Mouse (Mus musculus): Measurements from ENCODE around the gene Cenpp. TPM values are rescaled to one million over a fixed set of nuclear protein-coding genes. Genes with fewer than 3 reads are reported as not detected.

The Cenpp gene
- polyA plus RNA-seq, 1 experiment from 2014 or later, result 26.1 TPM

DNA sequence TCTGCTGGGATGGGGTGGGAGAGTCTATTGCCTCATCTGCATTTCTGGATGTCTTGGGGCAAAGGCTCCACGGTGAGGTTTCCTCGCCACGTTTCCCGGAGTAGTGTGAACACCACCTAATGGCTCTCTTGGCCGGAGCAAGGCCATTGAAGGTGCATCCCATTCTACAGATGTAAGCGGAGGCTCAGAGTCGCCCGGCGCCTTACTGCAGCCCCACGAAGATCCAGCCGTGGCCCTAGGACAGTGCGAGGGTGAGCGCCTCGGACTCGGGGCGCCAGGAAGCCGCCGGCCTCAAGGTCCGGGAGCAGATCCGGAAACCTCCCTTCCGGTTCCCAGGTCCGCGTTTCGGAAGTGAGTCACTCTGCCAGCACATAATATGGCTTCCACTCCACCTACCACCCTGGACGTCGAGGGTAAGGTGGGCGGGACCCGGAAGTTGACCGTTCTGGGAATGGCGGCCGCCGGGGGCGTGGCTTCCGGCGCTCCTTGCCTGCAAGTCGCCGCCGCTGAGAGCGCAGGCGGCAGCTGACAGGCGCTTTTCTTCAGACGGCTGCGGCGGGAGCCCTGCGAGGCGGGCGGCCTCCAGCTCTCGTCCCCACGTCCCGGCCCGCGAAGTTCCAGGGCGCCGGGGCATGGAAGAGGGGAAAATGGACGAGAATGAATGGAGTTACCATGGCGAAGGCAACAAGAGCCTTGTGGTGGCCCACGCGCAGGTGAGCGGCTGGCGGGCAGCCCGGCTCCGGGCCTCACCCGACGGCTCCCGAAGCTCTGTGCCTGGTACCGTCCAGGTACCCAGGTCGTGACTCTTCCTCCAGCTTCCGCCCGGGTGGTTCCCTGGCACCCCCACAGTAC lies 231.6 kb downstream of the Cenpp start, which contains the start of gene Ippk:
Ippk (plus strand) TSS at position 496 of the 852 bp plus-strand sequence.
- WGBS, result under 1% methylated on average over 69 of the region's 69 CpGs
- H3K27me3 ChIP-seq, result peaks cover 9% of the 10 kb centered on the region

More for the DNA sequence above, 231.6 kb downstream of the Cenpp start, which contains the start of gene Ippk:
- peak within 1 kb of the TSS; percentile 88 for H3K27ac ChIP-seq
- peak within 1 kb of the TSS; percentile 96 for H3K4me3 ChIP-seq
- peak; percentile 98 for ATAC-seq (replicated peaks; ENCODE audit: insufficient number of reproducible peaks, insufficient read depth, low FRiP score, low read depth)
- H3K4me1 ChIP-seq (replicated peaks), result peaks cover 23% of the 10 kb centered on the region
- H3K9me3 ChIP-seq (replicated peaks), result no peaks in the 10 kb centered on the region
- H3K36me3 ChIP-seq, result no peaks in the 10 kb centered on the region
- peak within 1 kb of the TSS; percentile 94 for H3K4me2 ChIP-seq
- H3K9ac ChIP-seq, result peak within 1 kb of the TSS; percentile 85

Other genes starting within 250 kb of the Cenpp start
- gene Ippk, start 231.5 kb downstream of the Cenpp start, polyA plus RNA-seq (2015; fragmentation: Nextera tagmentation; extraction: Ambion mirVana), result 10.0 and 11.1 TPM in 2 replicates
- 0.71 and 0.87 TPM in 2 replicates for gene Tes3-ps, start 159.5 kb downstream of the Cenpp start, polyA plus RNA-seq (2015; fragmentation: Nextera tagmentation; extraction: Ambion mirVana)
- gene Ecm2, start 148.0 kb downstream of the Cenpp start, polyA plus RNA-seq (2015; fragmentation: Nextera tagmentation; extraction: Ambion mirVana), result 4.6 and 5.7 TPM in 2 replicates
- gene Aspn, start 108.3 kb downstream of the Cenpp start, polyA plus RNA-seq (2015; fragmentation: Nextera tagmentation; extraction: Ambion mirVana), result 31.8 and 32.2 TPM in 2 replicates
- 0.73 and 1.2 TPM in 2 replicates for gene Omd, start 70.3 kb downstream of the Cenpp start, polyA plus RNA-seq (2015; fragmentation: Nextera tagmentation; extraction: Ambion mirVana)
- 51.3 and 59.7 TPM in 2 replicates for gene Ogn, start 44.7 kb downstream of the Cenpp start, polyA plus RNA-seq (2015; fragmentation: Nextera tagmentation; extraction: Ambion mirVana)
- gene Nol8, start 293 bp upstream of the Cenpp start, polyA plus RNA-seq (2015; fragmentation: Nextera tagmentation; extraction: Ambion mirVana), result 9.9 and 15.2 TPM in 2 replicates
- gene Iars, start 29.3 kb upstream of the Cenpp start, polyA plus RNA-seq (2015; fragmentation: Nextera tagmentation; extraction: Ambion mirVana), result 40.9 and 51.6 TPM in 2 replicates
- not detected in 2 replicates for gene Gm30302, start 146.2 kb upstream of the Cenpp start, polyA plus RNA-seq (2015; fragmentation: Nextera tagmentation; extraction: Ambion mirVana)

Measured in heart, embryonic 15.5 days (tissue).